Mouse (Mus musculus) cerebellum, adult 2 months (tissue): ENCODE data around the gene Ddc.

Experiments used
- CTCF ChIP-seq: fragments of 200-500 bp; IDR thresholded peaks from 2 replicates; pipeline ENCODE4 v1.5.1; 2011; ENCODE audit warnings: low read depth, mild to moderate bottlenecking, control low read depth, low read length, moderate library complexity, borderline replicate concordance; ENCODE audit not compliant: insufficient read depth
- POLR2A ChIP-seq: fragments of 200-500 bp; IDR thresholded peaks from 2 replicates; pipeline ENCODE4 v1.6.1; 2011; ENCODE audit warnings: low read length, control low read depth, borderline replicate concordance; ENCODE audit not compliant: insufficient read depth

DNA sequence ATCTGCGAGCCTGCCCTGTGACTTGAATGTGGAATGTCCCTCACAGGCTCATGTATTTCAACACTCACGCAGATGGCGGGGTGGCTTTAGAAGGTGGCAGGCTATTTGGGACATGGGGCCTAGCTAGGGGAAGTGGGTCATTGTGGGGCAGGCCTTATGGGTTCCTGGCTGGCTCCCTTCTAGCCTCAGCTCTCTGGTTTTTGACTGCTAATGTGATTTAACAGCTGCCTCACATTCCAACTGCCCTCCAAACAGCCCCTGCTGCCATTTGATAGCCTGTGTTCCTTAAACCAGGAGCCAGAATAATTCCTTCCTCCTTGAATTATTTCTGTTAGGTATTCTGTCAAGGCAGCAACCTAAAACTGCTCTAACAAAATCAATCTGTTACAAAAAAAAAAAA, 41.0 kb downstream of the Ddc start:
- TF ChIP-seq POLR2A = no peak
- no peak for TF ChIP-seq CTCF
